Mouse (Mus musculus) adrenal gland, postnatal 36 days (tissue): ENCODE data around the gene Gm37240. TPM values are rescaled to one million over a fixed set of nuclear protein-coding genes. Genes with fewer than 3 reads are reported as not detected.

ENCODE experiments used
- DNase-seq, 2 experiments: peaks; one replicate each; pipeline ENCODE4 v3.0.0; 2021; ENCODE audit warnings: mixed read lengths in 1 of 2
- total RNA-seq, 2 experiments: library from RNA; stranded (reverse); gene quantifications; 2 replicates each; pipeline ENCODE4 v1.2.3; 2021

Gene Gm37240
- total RNA-seq, 2 experiments from 2014 or later: 2.5 to 4.5 TPM

DNA sequence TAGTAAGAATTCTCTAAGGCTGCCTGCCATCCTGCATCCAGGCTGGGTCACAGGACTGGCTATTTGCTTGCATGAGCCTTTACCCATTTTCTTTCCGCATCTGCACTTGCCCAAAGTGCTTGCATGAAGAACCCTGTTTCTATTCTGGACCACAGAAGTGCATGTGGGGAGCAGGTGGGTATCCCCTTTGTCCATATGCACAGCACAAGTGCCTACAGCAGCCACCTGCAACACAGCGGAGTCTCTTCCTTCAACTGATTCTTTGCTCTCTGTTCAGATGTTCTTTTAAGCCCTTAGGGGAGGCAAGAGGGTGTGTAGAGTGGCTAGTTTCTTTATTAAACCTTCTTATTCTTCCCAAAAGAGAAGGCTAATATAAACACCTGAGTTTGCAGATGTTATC, 1133.5 kb downstream of the Gm37240 start:
- no peak for DNase-seq

GRCm38 (mm10) chr3:84749222-84749621, 1138.1 kb downstream of the Gm37240 start:
- no peak for DNase-seq

GRCm38 (mm10) chr3:84748139-84748538, 1139.2 kb downstream of the Gm37240 start:
- DNase-seq: no peak

- DNase-seq: peak; percentile 30 to 55
These were observed 1141.7 kb downstream of the Gm37240 start for GRCm38 (mm10) chr3:84745537-84746189.

- no peak for DNase-seq
These were observed 1142.6 kb downstream of the Gm37240 start for GRCm38 (mm10) chr3:84744707-84745106.

DNA sequence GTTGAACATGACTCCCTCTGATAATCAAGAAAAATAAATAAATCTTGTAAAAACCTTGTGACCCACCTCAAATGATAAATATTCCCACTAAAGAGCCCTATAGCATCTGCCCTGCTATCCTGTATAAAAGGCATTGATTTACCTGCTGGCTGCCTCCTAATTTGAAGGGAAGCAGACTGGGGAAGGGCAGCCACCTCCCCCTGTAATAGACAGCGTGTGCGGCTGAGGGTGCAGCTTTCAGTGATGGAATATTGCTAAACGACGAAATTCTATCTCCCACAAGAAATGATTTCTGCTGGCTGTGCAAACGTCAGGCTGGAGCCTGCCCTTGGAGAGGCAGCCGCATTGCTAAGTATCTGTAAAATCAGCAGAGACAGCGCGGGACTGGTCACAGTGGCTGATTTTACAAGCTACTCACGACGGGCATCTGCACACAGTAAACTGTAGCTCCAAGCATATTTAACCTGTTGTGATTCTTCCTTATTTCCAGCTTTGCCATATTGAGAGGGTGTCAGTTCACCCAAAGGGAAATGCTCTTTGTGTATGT, 1147.2 kb downstream of the Gm37240 start:
- DNase-seq: no peak

GRCm38 (mm10) chr3:84737137-84737536, 1150.2 kb downstream of the Gm37240 start:
- no peak for DNase-seq

DNA sequence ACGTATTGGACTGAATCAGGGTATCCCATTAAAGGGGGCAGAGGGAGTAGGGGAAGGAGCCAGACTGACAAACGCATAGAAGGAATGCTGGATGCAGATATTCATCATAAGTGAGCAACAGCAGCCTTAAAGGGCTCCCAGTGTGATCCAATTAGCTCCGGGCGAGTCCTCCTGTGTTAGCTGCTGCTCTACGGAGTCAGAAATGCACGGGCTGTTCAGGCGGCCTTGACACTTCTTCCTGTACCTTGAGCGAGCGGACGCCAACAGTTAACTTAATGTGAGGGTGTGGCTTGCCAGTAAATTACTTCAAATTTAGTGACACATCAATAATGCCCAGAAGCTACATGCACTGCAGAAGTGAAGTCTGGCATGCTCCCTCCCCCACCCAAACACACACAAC, 1151.6 kb downstream of the Gm37240 start:
- no peak for DNase-seq

- no peak for DNase-seq
These were observed 1154.8 kb downstream of the Gm37240 start for GRCm38 (mm10) chr3:84732516-84732915.

- no peak for DNase-seq
These were observed 1155.3 kb downstream of the Gm37240 start for GRCm38 (mm10) chr3:84732016-84732502.

DNA sequence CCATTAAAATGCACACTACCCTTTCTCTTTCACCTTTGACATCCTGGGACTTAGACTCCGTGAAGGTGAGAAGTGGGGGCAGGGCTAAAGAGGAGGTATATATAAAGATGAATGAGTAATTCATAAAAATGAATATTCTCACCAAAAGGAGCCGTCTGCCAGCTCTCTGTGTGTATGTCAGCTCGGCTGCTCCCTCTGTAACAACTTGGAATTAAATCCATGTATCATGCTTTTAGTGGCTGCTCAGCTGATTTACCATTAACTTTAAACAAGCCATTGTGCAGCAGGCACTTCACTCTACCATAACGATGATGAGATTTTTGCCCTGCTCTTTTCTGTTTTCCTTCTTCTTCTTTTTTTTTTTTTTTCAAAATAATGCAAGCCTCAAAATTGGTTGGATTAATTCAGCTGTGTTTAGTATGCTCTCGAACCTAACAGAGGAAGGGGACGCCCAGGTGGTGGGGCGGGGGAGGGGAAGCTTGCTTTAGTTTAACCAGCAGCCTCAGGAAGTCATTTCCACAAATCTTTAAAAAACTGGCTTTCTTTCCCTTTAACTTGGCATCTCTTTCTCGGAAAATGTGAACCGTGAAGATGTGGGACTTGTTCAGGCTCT, 1155.8 kb downstream of the Gm37240 start:
- no peak for DNase-seq

GRCm38 (mm10) chr3:84731003-84731402, 1156.3 kb downstream of the Gm37240 start:
- DNase-seq: no peak

- DNase-seq: no peak
These were observed 1157.5 kb downstream of the Gm37240 start for GRCm38 (mm10) chr3:84729806-84730205.

- DNase-seq: no peak
These were observed 1163.3 kb downstream of the Gm37240 start for GRCm38 (mm10) chr3:84723996-84724395.

- DNase-seq: no peak
These were observed 1164.6 kb downstream of the Gm37240 start for GRCm38 (mm10) chr3:84722680-84723079.

DNA sequence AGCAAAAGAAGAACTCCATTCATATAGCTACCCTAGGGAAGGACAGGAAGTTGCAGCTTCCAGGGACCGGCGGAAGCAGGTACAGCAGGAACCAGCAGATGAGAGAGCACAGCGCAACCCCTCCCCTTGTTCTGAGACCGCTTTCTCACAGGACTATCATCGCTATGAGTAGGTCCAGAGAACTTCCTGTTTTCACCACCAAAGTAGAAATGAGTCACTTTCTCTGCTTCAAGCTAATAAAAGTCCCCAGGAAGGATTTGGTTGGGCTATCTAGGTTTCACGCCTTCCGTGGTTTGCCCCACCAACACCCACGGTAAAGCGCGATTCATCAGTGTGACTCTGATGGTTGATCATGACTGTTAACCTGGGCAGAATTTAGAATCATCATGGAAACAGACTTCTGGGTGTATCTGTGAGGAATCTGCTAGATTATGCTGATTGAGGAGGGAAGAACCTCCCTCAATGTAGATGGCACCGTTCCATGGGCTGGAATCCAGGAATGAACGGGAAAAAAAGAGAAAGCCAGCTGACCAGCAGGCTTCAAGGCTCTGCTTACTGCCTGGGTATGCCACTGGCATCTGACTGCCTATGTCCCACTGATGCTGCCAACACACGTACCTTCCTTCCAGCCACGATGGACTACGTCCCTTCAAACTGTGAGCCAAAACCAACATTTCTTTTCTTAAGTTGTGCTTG, 1172.1 kb downstream of the Gm37240 start:
- DNase-seq: no peak

DNA sequence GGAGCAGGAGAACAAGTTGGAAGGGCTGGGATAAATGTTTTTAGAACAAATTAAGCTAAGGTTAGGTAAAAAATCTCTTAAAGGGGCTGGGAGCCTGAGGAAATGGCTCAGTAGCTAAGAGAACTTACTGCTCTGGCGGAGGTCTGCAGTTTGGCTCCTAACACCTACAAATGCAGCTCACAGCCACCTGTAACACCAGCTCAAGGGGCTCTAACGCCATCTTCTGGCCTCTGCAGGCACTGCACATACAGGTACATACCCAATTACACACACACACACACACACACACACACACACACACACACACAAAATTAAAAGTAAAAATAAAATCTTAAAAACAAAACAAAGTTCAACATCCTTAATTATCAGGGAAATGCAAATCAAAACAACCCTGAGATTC, 1174.4 kb downstream of the Gm37240 start:
- DNase-seq: no peak

- no peak for DNase-seq
These were observed 1176.6 kb downstream of the Gm37240 start for GRCm38 (mm10) chr3:84710723-84711122.

DNA sequence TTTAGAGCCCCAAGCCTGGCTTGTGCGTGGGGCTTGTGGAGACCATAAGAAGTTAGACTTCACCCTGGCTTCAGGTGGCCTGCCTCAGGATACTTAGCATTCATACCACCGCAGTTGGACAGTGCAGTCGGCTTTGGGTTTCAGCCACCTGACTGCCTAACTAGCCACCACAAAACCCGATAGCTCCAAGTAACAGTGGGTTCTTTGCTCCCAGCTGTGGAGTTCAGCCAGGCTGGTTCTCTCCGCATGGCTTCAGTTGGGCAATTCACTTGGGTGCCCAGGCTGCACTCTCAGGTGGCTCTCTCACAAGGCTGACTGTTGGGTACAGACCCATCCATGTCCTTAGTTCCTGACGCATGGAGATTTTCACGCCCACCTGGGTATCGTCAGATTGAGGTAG, 1177.4 kb downstream of the Gm37240 start:
- no peak for DNase-seq

GRCm38 (mm10) chr3:84709100-84709499, 1178.2 kb downstream of the Gm37240 start:
- no peak for DNase-seq

DNA sequence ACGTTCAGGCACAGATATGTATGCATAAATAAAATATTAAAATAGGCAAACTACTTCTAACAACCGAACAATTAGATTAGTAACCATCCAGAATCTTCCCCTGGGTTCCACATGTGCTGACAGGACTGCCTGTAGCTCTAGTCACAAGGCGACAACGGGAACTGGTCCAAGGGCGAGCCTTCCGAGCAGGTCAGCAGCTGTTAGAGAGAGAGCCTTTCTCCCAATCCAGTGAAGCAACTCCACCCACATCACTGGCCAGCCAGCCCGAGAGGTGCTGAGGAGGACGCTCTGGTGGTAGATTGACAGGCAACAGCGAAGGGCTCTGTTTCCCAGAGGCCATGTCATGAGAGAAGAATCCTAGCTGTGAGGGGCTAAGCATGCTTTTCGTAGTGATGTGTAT, 1178.8 kb downstream of the Gm37240 start:
- no peak for DNase-seq

- no peak for DNase-seq
These were observed 1182.1 kb downstream of the Gm37240 start for GRCm38 (mm10) chr3:84705224-84705623.
